Mouse (Mus musculus): ENCODE measurements around the gene Brap.

DNA sequence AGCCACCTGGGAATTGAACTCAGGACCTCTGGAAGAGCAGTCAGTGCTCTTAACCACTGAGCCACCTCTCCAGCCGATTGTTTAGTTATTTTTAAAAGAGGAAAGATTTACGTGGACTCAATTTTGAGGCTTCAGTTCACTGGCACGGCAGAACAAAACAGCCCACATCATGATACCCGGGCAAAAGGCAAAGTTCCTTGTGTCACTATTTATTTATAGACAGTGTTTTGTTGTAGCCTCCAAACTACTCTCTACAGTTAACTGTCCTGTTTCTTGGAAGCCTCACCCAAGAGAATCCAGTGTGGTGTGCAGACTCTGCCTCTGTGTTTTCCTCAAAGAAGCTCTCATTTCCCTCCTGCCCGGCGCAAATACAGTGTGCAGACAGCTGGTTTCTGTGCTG lies 48.3 kb upstream of the Brap start:
- no peak for TF ChIP-seq CTCF (IDR thresholded peaks at IDR 0.05; ENCODE audit: insufficient read depth, low read depth, low read length)
- TF ChIP-seq POLR2A (IDR thresholded peaks at IDR 0.05; ENCODE audit: insufficient read depth, low read depth, low read length), result no peak
